Mouse (Mus musculus) activated CD4-positive, CD25-positive, alpha-beta regulatory T cell, adult 4 months (primary cell): ENCODE results near the gene Izumo3. TPM values are rescaled to one million over a fixed set of nuclear protein-coding genes. Genes with fewer than 3 reads are reported as not detected.
"Not testable (repeated sequence)": the region's sequence is repeated elsewhere in the genome, so short reads cannot be mapped to it uniquely, and the experiment has no call there.

Experiments
- ATAC-seq: one replicate; pipeline ENCODE4 v1.8.0; 2017
- polyA plus RNA-seq, 2 experiments: library from polyadenylated mRNA; unstranded; fragments of 100-300 nt; shearing (Covaris generic); gene quantifications; one replicate each; pipeline ENCODE4 v1.2.1; 2017

Gene Izumo3
- not detected for polyA plus RNA-seq

DNA sequence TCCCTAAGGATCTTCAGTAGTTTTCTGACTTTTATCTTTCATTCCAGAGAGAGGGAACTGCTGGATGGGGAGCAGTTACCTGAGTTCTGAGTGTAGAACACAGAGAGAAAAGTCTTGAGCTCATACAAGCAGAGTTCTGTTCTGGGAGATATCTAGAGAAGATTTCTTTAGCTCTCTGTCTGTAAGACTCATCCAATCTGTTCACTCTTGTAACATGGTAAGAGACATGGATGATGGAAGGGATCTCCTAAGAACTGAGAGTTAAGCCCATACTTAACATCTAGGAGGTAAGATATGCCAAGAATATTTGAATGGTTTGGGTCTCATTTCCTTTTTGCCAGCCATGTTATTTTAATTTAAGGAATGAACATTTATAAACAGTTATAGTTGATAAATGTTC lies at the start of gene Izumo3:
Izumo3 (minus strand) TSS at position 101 of the 400 bp plus-strand sequence.
- ATAC-seq: no peak

DNA sequence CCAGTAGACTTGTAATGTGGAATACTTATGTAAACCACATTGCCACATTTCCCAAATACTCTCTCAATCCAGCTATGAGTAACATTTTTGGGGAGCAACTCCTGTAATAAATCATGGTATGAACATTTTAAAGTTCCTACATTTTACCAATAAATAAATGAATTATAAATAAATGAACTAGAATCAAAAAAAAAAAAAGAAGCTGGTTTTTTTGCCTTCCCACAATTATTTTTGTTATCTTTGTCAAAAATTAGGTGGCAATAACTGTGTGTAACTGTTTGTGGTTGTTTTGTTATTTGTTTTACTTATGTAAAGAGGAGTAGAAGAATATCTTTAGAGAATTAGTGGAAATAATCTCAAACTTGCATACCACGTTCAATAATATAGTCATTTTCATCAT lies 44.6 kb upstream of the Izumo3 start, which contains the start of gene Gm12666:
Gm12666 (minus strand) TSS at position 101 of the 400 bp plus-strand sequence.
- not testable (repeated sequence) for ATAC-seq

DNA sequence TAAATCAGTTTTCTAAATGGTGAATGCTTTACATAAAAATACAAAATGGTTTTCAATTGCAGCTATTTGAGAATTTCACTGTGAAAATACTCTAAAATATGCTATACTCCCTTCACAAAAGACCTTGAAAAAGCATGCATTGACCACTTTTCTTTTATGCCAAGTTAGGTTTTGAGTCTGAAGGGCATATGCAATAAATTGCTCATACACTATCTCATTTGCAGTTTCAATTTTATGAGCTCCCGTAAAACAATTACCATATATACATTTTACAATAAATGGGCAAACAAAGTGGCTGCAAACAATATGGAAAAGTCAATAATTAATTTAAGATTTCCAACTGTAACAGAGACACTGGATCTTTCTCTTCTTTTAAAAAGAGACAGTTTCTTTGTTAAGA lies 5.6 kb upstream of the Izumo3 start:
- ATAC-seq: no peak

DNA sequence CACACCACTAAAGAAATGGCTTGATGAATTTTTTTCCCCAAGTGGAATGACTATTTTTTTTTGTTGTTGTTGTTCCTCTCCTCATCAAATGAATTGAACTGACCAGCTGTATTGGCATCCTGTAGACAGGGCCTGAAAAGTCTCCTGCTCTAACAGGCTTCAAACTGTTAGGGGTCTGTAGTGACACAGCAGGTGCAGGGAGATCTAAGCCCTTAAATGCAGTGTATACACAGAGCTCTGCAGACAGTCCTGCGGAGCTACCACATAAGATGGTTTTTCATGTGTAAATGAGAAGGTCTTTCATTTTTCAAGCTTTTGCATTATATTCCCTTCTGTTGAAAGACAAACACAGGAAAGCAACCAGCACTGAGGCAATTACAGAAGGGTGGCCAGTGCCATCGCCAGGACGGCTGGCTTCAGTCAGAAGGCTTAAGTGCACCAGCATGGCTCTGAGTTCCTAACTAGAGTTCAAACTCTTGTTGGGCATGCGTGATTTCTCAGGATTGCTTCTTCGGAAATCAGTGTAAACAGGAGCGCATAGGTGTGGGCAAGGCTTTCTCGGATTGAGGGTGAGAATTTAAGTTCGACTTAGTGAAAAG lies 35.5 kb downstream of the Izumo3 start:
- ATAC-seq: no peak

DNA sequence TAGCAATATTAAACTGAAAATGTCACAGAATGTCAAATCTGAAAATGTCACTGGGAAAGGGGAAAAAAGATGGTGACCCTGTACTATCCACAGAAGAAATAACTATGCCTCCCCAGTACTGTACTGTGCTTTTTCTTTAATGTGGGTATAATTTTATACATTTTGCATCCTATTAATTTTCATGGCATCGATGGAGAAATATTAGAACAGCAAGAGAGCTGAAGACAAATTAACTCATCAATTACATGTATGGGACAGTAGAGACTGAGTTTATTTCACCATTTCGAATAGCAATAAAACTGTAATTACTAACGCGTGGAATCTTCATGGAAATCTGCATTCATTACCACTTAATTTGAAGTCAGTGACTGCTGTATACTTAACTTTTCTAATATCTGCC lies 49.6 kb downstream of the Izumo3 start:
- no peak for ATAC-seq

DNA sequence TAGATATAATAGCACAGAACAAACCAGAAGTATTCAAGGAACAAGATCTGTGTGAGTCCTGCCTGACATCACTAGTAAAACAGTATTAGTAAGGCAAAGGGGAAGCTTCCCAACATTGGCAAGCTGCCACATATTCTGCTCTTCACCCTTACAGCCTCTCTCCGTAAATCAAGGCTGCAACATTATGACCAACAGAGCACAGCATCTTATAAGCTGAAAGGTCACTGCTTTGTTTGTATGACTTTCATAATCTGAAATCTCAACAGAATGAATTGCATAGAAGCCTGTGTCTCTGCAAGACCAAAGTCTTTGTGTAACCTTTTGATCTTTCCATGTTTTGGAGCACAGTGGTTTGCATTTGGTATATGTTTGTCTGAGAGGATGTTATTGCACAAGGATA lies 51.1 kb downstream of the Izumo3 start:
- ATAC-seq: no peak

Other genes starting within 250 kb of the Izumo3 start
- 1 to 10 TPM in 1 of 2 experiments, not detected in 1; 2.4 TPM for gene Gm12666, start 44.5 kb upstream of the Izumo3 start, polyA plus RNA-seq